Mouse (Mus musculus) testis, postnatal 10 days (tissue): ENCODE data around the gene Fgfr2.

Experiments
- DNase-seq: peaks from one replicate; pipeline ENCODE4 v3.0.0; 2021; ENCODE audit warnings: low spot score

Gene Fgfr2

DNA sequence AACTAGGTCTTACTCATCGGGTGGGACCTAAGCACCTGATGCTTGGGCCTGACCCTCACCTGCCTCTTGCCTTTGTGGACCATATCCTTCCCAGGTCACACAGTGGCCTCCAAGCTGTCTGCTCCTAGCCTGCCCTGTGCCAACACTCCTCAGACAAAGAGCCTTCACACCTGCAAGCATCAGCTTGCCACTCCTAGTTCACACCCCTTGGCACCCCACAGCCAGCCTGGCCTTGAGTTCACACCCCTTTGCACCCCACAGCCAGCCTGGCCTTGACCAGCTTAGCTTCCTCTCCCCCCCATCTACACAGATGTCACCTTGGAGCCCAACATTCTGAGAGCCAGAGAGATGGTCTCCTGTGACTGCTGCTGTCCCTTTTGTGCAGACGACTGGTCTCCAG, 319.8 kb downstream of the Fgfr2 start:
- DNase-seq = no peak

DNA sequence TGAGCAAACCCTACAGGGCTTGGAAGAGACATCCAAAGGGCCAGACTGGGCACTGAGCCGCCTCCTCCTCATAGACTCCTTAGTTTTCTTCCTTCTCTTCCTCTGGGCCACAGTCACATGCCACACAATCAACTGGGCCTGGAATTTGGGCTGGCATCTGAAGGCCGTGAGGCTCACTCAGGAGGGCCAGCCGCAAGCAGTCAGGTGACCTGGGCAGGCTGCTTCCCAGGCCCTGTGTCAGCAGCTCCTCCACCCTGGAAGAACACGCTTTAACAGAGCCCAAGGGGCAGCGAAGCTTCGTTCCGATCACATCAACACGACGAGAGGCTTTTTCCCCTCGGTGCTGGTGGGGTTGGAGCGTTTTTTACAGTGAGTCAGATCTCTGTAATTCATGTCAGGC, 320.5 kb downstream of the Fgfr2 start:
- DNase-seq = no peak

DNA sequence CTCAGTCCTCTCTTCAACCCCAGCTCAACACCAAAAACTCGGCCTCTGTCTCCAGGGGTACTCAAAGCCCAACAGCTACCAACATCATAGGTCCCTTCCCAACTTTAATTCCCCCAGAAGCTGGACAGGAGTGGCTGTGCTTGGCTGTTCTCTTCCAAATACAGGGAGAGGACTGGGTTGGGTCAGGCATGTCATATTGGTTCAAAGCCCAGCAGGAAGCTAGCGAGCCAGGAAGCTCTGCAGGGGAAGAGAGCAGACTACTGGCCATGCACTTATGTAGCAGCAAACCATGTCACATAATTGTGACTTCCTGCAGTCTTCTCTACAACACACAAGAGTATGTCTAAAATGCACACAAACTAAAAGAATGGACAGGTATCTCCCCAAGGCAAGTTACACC, 321.1 kb downstream of the Fgfr2 start:
- DNase-seq = no peak

DNA sequence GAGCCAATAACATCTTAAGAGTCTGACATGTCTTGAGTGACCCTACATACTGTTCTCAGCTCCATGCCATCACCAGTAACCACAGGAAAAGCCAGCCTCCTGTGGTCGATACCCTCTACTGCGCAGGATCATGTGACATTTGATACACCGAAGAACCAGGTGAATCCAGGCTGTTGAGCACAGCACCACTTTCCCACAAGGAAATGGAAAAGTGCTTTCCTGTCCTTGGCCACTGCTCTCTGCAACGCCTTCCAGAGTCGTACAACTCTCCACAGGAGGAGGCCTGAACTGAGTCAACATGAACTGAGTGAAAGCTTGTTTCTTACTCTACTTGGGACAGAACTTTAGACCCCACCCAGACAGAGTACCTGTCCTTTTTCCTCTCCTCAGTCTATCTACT, 321.6 kb downstream of the Fgfr2 start:
- DNase-seq = no peak

DNA sequence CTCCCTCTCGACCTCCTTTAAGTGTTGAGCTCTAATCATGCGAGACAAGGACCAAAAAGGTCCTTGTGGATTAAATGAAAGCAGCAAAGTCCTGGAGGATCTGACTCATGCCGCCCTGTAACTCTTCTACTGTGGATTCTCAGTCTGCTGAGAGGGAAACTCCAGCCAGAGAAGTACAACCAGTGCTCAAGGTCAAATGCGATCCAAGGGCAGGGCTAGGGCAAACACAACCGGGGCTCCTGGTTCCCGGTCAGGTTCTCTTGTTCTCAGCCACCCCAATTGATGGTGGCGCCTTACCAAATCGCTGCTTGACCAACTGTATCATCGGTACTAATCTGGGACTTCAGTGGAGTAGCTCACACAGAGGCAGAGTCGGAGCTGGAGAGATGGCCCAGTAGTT, 322.3 kb downstream of the Fgfr2 start:
- DNase-seq = no peak

DNA sequence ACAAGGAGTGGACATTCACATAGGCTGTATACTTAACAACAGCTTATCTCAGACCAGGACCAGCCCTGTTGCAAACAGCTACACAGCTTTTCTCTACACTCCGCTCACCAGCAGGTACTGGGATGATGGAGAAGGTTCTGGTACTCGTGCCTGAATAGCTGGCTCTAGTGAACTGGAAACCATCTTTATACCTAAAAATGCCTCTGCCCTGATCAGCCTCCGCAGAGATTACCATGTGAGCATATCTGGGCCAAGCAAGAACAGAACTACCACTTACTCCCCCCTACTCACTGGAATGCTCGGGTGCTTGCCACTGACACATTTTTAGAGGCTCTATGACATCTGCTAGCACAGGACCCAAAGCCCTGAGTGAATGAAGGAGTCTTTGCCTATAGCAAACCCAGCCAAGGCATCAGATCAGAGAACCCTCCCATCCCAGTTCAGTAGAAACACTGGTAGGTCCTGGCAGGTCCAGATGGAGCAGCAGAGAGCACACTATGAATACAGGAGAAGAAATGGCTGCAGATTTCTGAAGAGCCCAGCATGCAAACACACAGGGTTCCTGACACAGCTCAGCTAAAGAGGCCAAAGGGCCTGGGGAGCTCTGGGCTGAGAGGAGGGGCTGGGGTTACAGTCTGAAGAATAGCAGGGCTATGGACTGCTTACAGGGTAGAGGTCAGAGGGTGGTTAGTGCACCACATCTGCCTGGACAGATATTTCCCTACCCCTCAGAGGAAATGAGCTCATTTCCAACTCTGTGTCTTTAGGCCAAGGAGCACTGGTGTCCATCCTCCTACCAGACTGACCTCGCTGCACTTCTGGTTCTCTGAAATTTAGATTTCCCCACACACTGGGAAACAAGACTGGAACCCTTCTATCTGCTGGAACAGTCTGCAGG, 323.8 kb downstream of the Fgfr2 start:
- no peak for DNase-seq

DNA sequence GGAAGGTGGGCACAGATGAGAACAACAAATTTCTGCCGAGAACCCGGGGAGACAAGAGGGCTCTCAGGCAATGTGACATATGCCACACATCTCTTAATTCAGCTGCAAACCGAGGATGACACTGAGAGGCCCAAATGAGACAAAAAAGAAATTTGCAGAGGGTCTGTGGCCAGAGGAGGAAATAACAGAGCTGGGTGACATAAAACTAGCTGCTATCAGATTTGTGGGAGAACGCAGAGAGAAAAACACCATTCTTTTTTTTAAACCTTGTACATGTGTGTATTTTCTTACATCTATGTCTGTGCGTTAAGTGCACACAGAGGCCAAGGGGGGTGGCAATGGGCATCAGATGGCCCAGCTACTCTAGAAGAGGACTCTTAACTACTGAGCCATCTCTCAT, 328.0 kb downstream of the Fgfr2 start:
- no peak for DNase-seq

DNA sequence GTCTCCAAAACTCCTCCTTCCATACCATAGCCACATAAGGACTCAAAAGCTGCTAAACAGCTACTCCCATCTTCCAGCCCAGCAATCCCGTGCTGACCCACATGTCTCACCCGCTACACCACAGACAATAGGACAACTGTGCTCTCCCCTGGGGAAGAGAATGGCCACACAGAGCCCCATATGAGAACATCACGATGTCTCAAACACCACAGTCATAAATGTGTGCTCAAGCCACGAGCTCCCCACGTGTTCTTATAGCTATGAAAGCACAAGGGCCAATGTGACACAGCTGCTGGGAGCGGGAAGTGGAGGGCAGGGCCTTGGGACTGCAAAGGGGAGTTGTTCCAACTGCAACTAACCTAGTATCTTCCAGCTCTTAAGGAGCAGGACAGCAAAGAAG, 329.7 kb downstream of the Fgfr2 start:
- no peak for DNase-seq

DNA sequence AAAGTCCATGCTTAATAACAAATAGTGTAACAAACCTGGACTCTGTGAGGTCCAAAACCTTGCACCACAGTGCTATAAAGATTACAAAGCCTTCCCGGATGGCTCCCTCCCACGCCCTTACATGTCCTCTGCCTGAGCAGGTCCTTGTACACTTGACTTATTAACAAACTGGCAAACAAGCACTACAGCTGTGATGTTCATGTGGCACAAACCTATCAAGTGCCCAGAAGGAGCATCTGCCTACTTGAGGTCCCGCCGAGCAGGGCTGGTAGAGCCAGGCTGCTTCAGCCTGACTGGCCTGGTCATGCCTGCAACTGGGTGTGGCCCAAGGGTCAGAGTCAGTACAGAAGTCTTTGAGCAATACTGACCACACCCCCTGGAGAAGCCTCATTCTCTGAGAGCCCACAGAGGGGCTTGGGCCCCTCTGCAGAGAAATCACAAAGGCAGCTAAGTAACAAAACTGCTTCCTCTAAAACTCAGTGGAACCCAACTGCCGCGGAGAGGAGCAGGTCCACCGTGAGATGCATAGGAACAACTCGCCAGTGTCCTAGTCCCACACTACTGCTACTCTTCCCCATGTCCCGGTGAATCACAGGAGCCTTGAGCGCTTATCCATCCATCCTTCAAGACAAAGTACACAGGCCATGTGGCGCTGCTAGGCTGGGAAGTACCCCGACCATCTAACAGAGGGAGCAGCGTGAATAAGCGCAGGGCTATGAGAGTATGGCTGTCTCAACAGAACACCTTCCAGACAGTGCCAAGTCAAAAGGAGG, 332.5 kb downstream of the Fgfr2 start:
- no peak for DNase-seq

DNA sequence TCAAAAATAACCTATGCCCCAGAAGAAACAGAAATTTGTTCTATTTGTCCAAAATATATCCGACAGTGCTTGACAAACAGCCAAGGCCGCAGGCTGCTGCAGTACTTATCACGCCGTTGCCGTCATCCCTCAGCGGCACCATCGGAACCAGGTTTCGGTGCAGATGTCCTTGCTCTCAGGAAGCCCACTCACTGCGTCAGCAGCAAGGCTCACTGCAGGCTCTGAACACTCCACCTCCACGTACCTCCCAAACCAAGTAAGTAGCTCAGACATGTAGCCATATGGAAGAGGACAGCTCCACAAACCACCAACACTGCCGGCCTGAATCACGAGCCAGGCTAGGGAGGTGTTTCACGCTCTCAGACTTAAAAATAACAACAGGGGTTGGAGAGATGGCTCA, 334.3 kb downstream of the Fgfr2 start:
- DNase-seq = no peak

DNA sequence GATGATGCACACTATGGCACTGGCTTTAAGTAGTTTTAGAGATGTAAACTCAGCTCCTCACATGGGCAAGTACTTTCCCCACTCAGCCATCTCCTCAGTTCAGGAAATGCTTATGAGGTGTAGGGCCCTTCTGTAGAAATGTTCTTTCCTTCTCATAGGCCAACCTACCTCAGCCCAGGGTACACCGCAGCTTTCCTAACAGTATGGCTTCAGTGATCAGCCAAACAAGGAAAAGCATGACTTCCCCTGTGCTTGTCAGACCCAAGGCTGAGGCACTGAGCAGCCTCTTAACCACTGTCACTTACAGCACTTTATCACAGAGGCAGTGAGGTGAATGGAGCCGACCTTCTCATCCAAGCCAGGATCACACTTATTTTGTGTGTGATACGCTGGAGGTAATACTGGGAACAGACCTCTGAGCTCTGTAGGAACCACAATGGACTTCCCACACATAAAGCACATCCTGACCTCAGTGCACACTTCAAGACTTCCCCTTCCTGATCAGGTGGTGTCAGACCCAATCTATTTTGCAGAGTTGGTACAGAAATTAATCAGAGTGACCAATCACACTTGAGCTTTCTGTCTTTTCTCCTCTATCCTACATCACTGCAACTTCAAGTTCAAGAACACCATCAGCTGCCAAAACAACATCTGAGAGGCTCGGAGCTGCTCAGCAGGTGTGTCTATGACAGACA, 335.5 kb downstream of the Fgfr2 start:
- DNase-seq = no peak

DNA sequence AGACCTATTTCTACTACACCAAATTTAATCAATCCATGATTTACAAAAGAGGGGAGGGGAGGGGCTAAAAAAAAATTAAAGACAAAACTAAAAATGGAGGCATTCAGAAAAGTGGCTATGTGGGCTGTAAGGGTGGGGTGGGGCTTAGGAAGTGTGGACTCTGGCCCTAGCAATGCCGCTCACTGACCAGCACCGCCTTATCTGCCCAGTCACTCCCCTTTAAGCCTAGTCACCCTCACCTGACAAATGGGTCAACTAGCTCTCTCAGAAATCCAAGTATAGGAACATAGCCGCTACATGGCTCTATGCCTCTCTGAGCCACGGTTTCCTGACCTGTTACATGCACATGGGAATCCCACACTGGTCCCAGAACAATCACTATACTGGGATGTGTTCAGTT, 336.1 kb downstream of the Fgfr2 start:
- no peak for DNase-seq

DNA sequence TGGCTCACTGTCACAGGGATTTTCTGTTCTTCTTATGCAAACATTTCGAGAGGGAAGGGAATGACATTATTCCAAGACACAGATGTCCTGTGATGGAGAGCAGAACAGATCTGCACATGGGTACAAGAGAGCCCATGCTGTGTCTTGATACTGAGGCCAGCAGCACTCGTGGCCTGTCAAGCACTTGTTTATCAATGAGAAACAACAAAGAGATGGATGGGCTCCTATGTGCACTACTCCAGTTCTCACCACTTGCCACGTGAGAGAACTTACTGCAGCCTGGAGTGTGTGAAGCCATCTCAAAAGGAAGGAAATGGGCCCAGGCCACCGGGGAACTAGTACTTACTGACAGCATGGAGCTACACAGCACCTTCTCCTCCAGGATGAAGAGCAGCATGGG, 336.6 kb downstream of the Fgfr2 start:
- no peak for DNase-seq

DNA sequence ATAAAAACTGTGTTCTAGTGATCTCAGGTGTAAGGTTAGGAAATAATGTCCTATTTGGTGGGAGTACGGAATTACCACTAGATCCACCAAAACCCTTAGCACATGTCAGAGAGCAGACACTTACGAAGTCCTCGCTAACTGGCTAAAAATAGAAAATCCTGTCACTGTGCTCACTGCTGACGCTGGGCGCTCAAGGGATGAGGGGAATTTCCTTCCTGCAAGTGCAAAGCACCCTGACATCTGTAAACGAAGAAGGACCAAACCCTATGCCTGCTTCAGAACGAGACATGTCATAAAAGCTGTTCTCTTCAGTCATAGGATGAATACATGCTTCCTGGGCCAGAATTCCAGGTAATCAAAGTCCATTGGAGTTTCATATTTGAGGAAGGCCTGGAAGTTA, 337.1 kb downstream of the Fgfr2 start:
- DNase-seq = no peak

DNA sequence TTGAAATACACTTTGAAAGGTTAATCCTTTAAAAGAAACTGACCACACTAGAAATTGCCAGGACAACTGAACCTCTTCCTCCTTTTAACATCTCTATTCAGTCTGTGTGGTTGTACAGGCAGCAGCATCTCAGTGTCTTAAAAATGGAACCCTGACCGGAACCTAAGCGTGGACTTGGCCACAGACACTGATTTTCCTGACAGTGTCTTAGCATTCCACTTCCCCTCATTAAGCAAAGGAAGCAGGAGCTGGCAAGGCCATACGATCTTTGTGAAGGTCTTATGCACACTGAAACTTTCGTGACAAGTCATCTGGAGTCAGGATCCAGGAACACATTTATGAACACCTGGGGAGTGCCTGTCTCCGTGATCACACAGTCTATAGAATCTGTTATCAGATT, 339.0 kb downstream of the Fgfr2 start:
- no peak for DNase-seq

DNA sequence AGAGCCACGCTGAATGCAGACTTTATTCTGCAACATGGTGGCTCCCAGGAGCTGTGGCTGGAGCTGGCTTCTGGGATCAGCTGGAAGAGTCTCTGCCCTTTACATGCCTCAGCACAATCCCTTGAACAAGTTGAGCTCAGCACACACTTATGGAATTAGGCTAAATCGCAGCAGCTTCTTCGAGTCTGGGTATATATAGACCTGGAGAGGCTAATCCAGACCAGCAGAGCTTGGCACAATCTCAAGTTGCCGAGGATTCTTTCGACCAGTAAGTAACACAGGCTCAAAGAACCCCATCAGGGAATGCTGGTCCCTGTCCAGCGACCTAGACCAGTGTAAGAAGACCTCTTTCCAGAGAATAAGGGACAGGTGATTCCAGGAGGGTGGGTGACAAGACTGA, 341.3 kb downstream of the Fgfr2 start:
- DNase-seq = no peak

DNA sequence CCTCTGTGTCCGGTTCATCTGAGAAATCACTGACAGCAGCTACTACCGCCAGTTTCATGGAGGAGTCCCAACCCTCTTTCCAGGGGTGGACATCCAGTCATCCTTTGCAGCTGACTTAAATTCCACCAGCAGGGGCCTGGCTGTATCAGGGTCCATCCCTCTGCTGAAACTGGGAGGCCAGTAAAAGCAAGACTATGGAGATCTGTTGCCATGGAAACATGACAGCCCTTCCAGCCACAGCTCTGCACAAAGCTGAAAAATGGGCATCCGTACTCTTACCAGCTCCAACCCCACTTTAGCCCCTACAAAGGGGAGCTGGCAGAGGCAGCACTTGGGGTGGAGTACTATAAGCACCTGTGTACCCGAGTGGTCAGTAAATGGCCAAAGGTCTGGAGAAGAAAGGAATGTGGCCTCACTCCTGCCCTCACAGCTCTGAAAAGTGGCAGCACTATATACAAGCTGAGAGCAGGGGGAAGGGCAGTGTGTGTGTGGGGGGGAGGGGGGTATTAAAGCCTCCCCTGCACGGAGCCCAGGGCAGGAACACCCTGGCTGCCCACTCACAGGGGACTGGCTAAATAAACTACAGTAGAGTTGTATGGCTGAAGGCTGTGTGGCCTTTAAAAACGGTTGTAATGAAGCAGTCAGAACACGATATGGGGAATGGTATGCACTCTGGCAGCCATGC, 341.9 kb downstream of the Fgfr2 start:
- no peak for DNase-seq

DNA sequence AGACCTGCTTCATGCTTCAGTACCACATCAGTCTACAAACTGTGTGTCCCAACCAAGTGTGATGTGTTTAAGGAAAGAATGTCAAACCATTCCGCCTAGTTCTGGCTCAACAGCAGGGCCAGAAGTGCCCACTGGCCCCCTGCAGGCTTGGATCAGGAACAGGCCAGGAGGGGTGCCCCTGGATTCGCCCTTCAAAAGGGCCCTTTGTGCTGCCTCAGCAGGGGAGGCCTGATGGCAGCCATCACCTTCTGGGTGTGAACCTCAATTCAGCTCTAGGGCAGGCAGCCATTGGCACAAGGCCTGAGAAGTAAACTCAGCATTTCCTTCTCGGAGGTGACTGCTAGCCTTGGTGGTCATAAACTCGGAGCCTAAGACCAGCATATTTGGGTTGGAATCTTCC, 342.5 kb downstream of the Fgfr2 start:
- no peak for DNase-seq

DNA sequence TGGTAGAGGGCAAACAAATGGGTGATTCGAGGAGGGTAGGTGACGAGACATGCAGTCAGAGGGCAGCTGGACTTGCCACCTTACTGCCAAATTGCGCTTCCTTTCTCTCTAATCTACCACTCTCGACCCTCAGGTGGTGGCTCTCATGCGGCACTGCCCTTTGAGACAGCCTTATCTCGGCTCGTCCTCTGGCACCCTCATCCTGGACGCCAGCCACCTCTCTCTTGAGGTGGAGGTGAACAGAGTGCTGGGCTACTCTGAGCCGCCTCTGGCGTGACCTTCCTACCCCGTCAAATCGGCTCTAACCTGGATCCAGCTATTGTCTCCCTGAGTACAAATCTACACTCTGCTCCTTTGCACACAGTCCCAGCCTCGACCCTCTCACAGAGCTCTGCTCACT, 344.5 kb downstream of the Fgfr2 start:
- DNase-seq = no peak

DNA sequence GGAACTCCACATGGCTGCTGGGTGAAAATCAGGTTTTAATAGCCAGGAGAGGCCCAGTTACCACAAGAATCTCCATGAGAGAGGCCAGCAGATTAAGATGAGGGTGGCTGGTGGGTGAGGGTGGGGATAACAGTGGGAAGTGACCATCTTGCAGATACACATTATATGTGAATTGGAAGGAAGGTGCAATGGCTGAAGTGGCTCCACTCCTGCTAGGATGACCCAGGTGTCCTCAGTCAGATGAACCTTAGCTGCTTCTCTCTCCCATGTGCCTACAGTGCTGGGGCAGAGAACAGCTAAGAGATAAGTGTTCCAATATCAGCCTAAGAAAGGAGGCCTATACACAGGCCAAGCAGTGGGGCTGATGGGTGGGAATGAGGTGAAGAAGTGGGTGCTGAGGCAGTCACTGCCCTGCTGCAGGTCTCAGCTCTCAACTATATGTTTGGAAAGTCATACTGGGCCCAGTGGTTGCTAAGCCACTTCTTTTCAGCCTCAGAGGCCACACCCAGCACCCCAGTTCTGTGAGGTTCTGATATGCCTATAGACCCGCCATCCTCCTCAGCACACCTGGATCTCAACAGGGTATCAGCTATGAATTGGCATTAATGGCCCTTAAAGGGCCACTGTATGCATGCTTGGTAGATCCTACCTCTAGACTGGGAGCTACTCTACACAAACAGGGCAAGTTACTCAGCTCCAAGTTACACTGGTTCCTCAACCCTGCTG, 345.3 kb downstream of the Fgfr2 start:
- DNase-seq = no peak

DNA sequence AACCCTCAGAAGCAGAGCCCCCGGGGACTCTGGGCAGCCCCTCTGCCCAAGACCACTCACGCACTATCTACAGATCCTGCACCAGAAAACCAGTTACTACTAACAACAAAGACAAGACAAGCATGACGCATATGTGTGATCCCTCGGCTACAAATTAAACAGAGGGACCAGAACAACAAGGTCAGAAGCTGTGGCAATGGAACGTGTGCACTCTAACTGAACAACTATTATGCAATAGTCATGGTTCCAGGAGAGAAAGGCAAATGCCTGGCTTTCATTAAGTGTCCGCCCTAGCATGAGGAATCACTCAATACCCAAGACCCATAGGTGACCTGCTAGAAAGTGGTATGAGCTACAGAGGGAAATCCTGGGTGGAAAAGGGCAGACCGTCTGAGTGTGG, 346.0 kb downstream of the Fgfr2 start:
- no peak for DNase-seq
